In the genomic region with DNA sequence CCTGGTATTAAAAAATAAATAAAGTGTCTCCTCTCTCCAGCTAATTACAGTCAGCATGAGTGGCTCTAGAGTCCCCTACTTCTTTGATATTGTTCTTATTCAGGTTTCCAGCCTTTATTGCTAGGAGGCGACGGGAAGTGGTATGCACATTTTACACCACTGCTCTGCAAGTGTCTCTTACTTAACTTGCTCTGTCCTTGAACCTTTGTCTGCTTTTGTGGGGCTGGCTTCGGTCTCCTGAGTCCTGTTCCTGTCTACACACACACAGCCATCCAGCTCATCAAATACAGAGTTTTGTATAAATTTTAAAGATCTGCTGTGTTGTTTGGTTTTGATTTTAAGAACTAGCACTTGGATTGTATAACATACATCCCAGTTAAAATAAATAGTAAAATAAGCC, we compare ENCODE assay signal across 18 mouse cellular contexts. TPM values are rescaled to one million over a fixed set of nuclear protein-coding genes. Genes with fewer than 3 reads are reported as not detected.
A peak's percentile ranks its signal among the peaks of the same experiment; 100 is the strongest.
DNase-seq lines count a peak whose midpoint lies in the region; ATAC-seq and TF ChIP-seq lines count a peak whose summit lies in the region.
"Had no signal": no experiment of that assay in that cellular context is flagged by ENCODE, and none has a peak within 500 bp of the region (broad histone marks: within the 10 kb centered on the region; RNA-seq: fewer than 3 reads in every experiment).

No protein-coding gene starts in this region.

- no peak overlapping the region for H3K4me3 ChIP-seq in forebrain, embryonic 14.5 days (ENCODE audit: low read depth, low read length)
- no peak overlapping the region for H3K4me3 ChIP-seq in forebrain, postnatal 0 days (ENCODE audit: low read depth, low read length)
- H3K4me3 ChIP-seq in hindbrain, embryonic 14.5 days (replicated peaks; ENCODE audit: low read length), result no peak overlapping the region
- no peak overlapping the region for H3K4me3 ChIP-seq in hindbrain, embryonic 12.5 days
- no peak overlapping the region for H3K4me3 ChIP-seq in midbrain, postnatal 0 days (ENCODE audit: low read depth, low read length)
- H3K4me3 ChIP-seq in midbrain, embryonic 11.5 days (ENCODE audit: low read depth, low read length), result no peak overlapping the region
- H3K4me3 ChIP-seq: erythroblast, embryonic 14.5 days; limb, embryonic 13.5 days had no signal

- H3K9me3 ChIP-seq in forebrain, embryonic 14.5 days (replicated peaks; ENCODE audit: control insufficient read depth, low read length), result no peaks in the 10 kb centered on the region
- no peaks in the 10 kb centered on the region for H3K9me3 ChIP-seq in forebrain, postnatal 0 days (ENCODE audit: low read length)
- H3K9me3 ChIP-seq in hindbrain, embryonic 14.5 days (ENCODE audit: control insufficient read depth, low read length), result no peaks in the 10 kb centered on the region
- H3K9me3 ChIP-seq in hindbrain, embryonic 12.5 days (replicated peaks), result no peaks in the 10 kb centered on the region
- H3K9me3 ChIP-seq in midbrain, postnatal 0 days (ENCODE audit: low read length), result no peaks in the 10 kb centered on the region
- no peaks in the 10 kb centered on the region for H3K9me3 ChIP-seq in midbrain, embryonic 11.5 days (ENCODE audit: control insufficient read depth, low read length)
- H3K9me3 ChIP-seq: G1E; limb, embryonic 13.5 days had no signal

- no peak overlapping the region for H3K27ac ChIP-seq in forebrain, embryonic 14.5 days (ENCODE audit: low read depth, low read length)
- H3K27ac ChIP-seq in forebrain, postnatal 0 days (ENCODE audit: low read depth, low read length), result no peak overlapping the region
- no peak overlapping the region for H3K27ac ChIP-seq in hindbrain, embryonic 14.5 days
- H3K27ac ChIP-seq in hindbrain, embryonic 12.5 days, result no peak overlapping the region
- no peak overlapping the region for H3K27ac ChIP-seq in midbrain, postnatal 0 days (ENCODE audit: low read depth, low read length)
- no peak overlapping the region for H3K27ac ChIP-seq in midbrain, embryonic 11.5 days (ENCODE audit: low read depth, low read length)
- H3K27ac ChIP-seq: limb, embryonic 13.5 days had no signal

- no peak overlapping the region for H3K9ac ChIP-seq in forebrain, embryonic 14.5 days (ENCODE audit: low read length)
- H3K9ac ChIP-seq in forebrain, postnatal 0 days, result no peak overlapping the region
- H3K9ac ChIP-seq in hindbrain, embryonic 14.5 days, result no peak overlapping the region
- H3K9ac ChIP-seq in hindbrain, embryonic 12.5 days, result no peak overlapping the region
- no peak overlapping the region for H3K9ac ChIP-seq in midbrain, postnatal 0 days (replicated peaks; ENCODE audit: low read length, poor library complexity, severe bottlenecking)
- no peak overlapping the region for H3K9ac ChIP-seq in midbrain, embryonic 11.5 days (ENCODE audit: low read length)
- H3K9ac ChIP-seq: limb, embryonic 13.5 days had no signal

- peaks cover 38% of the 10 kb centered on the region for H3K4me1 ChIP-seq in forebrain, embryonic 14.5 days (ENCODE audit: control insufficient read depth, insufficient read depth, low read length)
- peaks cover 28% of the 10 kb centered on the region for H3K4me1 ChIP-seq in forebrain, postnatal 0 days (ENCODE audit: insufficient read depth)
- H3K4me1 ChIP-seq in hindbrain, embryonic 14.5 days (replicated peaks; ENCODE audit: control insufficient read depth, insufficient read depth, low read length), result peaks cover 41% of the 10 kb centered on the region
- H3K4me1 ChIP-seq in hindbrain, embryonic 12.5 days, result peaks cover 44% of the 10 kb centered on the region
- peaks cover 28% of the 10 kb centered on the region for H3K4me1 ChIP-seq in midbrain, postnatal 0 days (ENCODE audit: insufficient read depth, low read length)
- H3K4me1 ChIP-seq in midbrain, embryonic 11.5 days (ENCODE audit: control insufficient read depth, insufficient read depth, low read length), result peaks cover 30% of the 10 kb centered on the region

- no peak for DNase-seq in forebrain, embryonic 14.5 days (ENCODE audit: low spot score)
- DNase-seq in forebrain, postnatal 0 days, result no peak
- DNase-seq in hindbrain, embryonic 14.5 days (ENCODE audit: low spot score), result no peak
- DNase-seq in midbrain, postnatal 0 days (ENCODE audit: low spot score), result no peak
- no peak for DNase-seq in midbrain, embryonic 11.5 days (ENCODE audit: low spot score, missing footprints)
- DNase-seq in cerebellum, adult 9-11 months, result no peak
- DNase-seq: cerebellum, postnatal 36 days; heart, postnatal 10 days; kidney, adult 8-10 months; kidney, postnatal 25 days; liver, postnatal 0 days; lung, postnatal 36 days; retina, postnatal 1 day had no signal

- TF ChIP-seq CTCF in forebrain, postnatal 0 days (IDR thresholded peaks at IDR 0.05; ENCODE audit: low read depth), result no peak
- TF ChIP-seq CTCF in midbrain, postnatal 0 days (IDR thresholded peaks at IDR 0.05), result no peak

- 25% methylated on average over 3 of the region's 3 CpGs for WGBS in forebrain, embryonic 14.5 days
- 15% methylated on average over 3 of the region's 3 CpGs for WGBS in forebrain, postnatal 0 days
- 46% methylated on average over 3 of the region's 3 CpGs for WGBS in hindbrain, embryonic 14.5 days
- WGBS in hindbrain, embryonic 12.5 days, result 56% methylated on average over 3 of the region's 3 CpGs
- WGBS in midbrain, postnatal 0 days, result 43% methylated on average over 3 of the region's 3 CpGs
- 57% methylated on average over 3 of the region's 3 CpGs for WGBS in midbrain, embryonic 11.5 days

- H3K27me3 ChIP-seq in forebrain, embryonic 14.5 days (replicated peaks; ENCODE audit: control insufficient read depth, insufficient read depth, low read length), result no peaks in the 10 kb centered on the region
- no peaks in the 10 kb centered on the region for H3K27me3 ChIP-seq in forebrain, postnatal 0 days (ENCODE audit: insufficient read depth, low read length)
- no peaks in the 10 kb centered on the region for H3K27me3 ChIP-seq in hindbrain, embryonic 14.5 days (ENCODE audit: control insufficient read depth, insufficient read depth, low read length)
- H3K27me3 ChIP-seq in hindbrain, embryonic 12.5 days, result no peaks in the 10 kb centered on the region
- H3K27me3 ChIP-seq in midbrain, postnatal 0 days (ENCODE audit: insufficient read depth, low read length), result no peaks in the 10 kb centered on the region
- no peaks in the 10 kb centered on the region for H3K27me3 ChIP-seq in midbrain, embryonic 11.5 days (ENCODE audit: control insufficient read depth, insufficient read depth, low read length)
- H3K27me3 ChIP-seq: limb, embryonic 13.5 days had no signal

- H3K36me3 ChIP-seq in forebrain, embryonic 14.5 days (ENCODE audit: control insufficient read depth, insufficient read depth, low read length), result peaks cover 3% of the 10 kb centered on the region; the same call in 1 of the 2 replicates
- no peaks in the 10 kb centered on the region for H3K36me3 ChIP-seq in forebrain, postnatal 0 days (ENCODE audit: insufficient read depth)
- no peaks in the 10 kb centered on the region for H3K36me3 ChIP-seq in hindbrain, embryonic 14.5 days (replicated peaks; ENCODE audit: control insufficient read depth, insufficient read depth)
- no peaks in the 10 kb centered on the region for H3K36me3 ChIP-seq in hindbrain, embryonic 12.5 days
- no peaks in the 10 kb centered on the region for H3K36me3 ChIP-seq in midbrain, postnatal 0 days (ENCODE audit: insufficient read depth, low read length)
- H3K36me3 ChIP-seq in midbrain, embryonic 11.5 days (ENCODE audit: control insufficient read depth, insufficient read depth, low read length), result no peaks in the 10 kb centered on the region
- H3K36me3 ChIP-seq: G1E; limb, embryonic 13.5 days had no signal

- 0 out of 2 replicates have a peak overlapping the region, but pooled peaks have one; percentile 7 for H3K4me2 ChIP-seq in forebrain, embryonic 14.5 days (ENCODE audit: low read length)
- no peak overlapping the region for H3K4me2 ChIP-seq in forebrain, postnatal 0 days (ENCODE audit: low read depth)
- H3K4me2 ChIP-seq in hindbrain, embryonic 14.5 days (replicated peaks), result peak overlapping the region; percentile 7; the same call in 1 of the 2 replicates
- H3K4me2 ChIP-seq in hindbrain, embryonic 12.5 days (replicated peaks), result no peak overlapping the region
- H3K4me2 ChIP-seq in midbrain, postnatal 0 days (ENCODE audit: low read depth, low read length, poor library complexity, severe bottlenecking), result 0 out of 2 replicates have a peak overlapping the region, but pooled peaks have one; percentile 16
- no peak overlapping the region for H3K4me2 ChIP-seq in midbrain, embryonic 11.5 days
- H3K4me2 ChIP-seq: limb, embryonic 13.5 days had no signal

- ATAC-seq in forebrain, embryonic 14.5 days, result no peak
- no peak for ATAC-seq in forebrain, postnatal 0 days
- no peak for ATAC-seq in hindbrain, embryonic 14.5 days (ENCODE audit: low FRiP score)
- ATAC-seq in hindbrain, embryonic 12.5 days (ENCODE audit: low FRiP score), result no peak
- ATAC-seq in midbrain, postnatal 0 days (ENCODE audit: low FRiP score), result no peak
- no peak for ATAC-seq in midbrain, embryonic 11.5 days (ENCODE audit: low FRiP score)
- ATAC-seq: inflammation-experienced regulatory T-cells, adult 6 months; liver, postnatal 0 days had no signal

RNA-seq across cellular contexts. Expression of a gene that starts 5.4 kb away (rescaled TPM):
- polyA plus RNA-seq in forebrain, embryonic 14.5 days (2014; fragmentation: Nextera tagmentation; extraction: Ambion mirVana), result 101 and 132 TPM in 2 replicates
- 209 and 270 TPM in 2 replicates for total RNA-seq in forebrain, postnatal 0 days (2014; rRNA removed)
- 139 and 202 TPM in 2 replicates for polyA plus RNA-seq in forebrain, postnatal 0 days (2015; fragmentation: Nextera tagmentation; extraction: Ambion mirVana)
- 188 and 194 TPM in 2 replicates for polyA plus RNA-seq in hindbrain, embryonic 14.5 days (2014; fragmentation: Nextera tagmentation; extraction: Ambion mirVana)
- 139 and 140 TPM in 2 replicates for polyA plus RNA-seq in hindbrain, embryonic 12.5 days (2016; fragmentation: Nextera tagmentation; extraction: Ambion mirVana)
- total RNA-seq in midbrain, postnatal 0 days (2014; rRNA removed), result 308 and 425 TPM in 2 replicates
- 183 and 215 TPM in 2 replicates for polyA plus RNA-seq in midbrain, postnatal 0 days (2015; fragmentation: Nextera tagmentation; extraction: Ambion mirVana)
- polyA plus RNA-seq in midbrain, embryonic 11.5 days (2014; fragmentation: Nextera tagmentation; extraction: Ambion mirVana), result 94.6 and 95.0 TPM in 2 replicates
- polyA plus RNA-seq: erythroblast, embryonic 14.5 days had no signal

Comparison
In these comparisons a context has a peak if more than half of its experiments do, and no peak if none do; other contexts are left out.
1. H3K4me2 ChIP-seq: peak in forebrain, embryonic 14.5 days (single experiment), hindbrain, embryonic 14.5 days (single experiment) and midbrain, postnatal 0 days (single experiment); none in forebrain, postnatal 0 days (single experiment), hindbrain, embryonic 12.5 days (single experiment) and midbrain, embryonic 11.5 days (single experiment).